Mouse (Mus musculus) E14TG2a.4 (cell line): Measurements from ENCODE around the gene Klhdc8b.

Experiments used
- H3K27me3 ChIP-seq: 2 replicates; pipeline ENCODE4 v1.6.1; 2014; ENCODE audit warnings: low read length, control low read depth; ENCODE audit not compliant: insufficient read depth
- H3K36me3 ChIP-seq: 2 replicates; pipeline ENCODE4 v1.6.1; 2014; ENCODE audit warnings: low read length, control low read depth; ENCODE audit not compliant: insufficient read depth
- H3K4me1 ChIP-seq: replicated peaks from 2 replicates; pipeline ENCODE4 v1.6.1; 2014; ENCODE audit warnings: low read depth, low read length, control low read depth
- H3K4me3 ChIP-seq: replicated peaks from 2 replicates; pipeline ENCODE4 v1.5.1; 2014; ENCODE audit warnings: mild to moderate bottlenecking, low read length
- H3K9me3 ChIP-seq: 2 replicates; pipeline ENCODE4 v1.6.1; 2014; ENCODE audit warnings: low read length, control low read depth
- CTCF ChIP-seq: conservative IDR thresholded peaks from 2 replicates; pipeline ENCODE4 v1.5.1; 2014; ENCODE audit warnings: low read length
- NANOG ChIP-seq: IDR thresholded peaks from 2 replicates; pipeline ENCODE4 v1.6.1; 2014; ENCODE audit warnings: borderline replicate concordance, low read length, mixed read lengths
- POU5F1 ChIP-seq: IDR thresholded peaks from 2 replicates; pipeline ENCODE4 v1.6.1; 2014; ENCODE audit warnings: low read length, borderline replicate concordance

Klhdc8b gene

DNA sequence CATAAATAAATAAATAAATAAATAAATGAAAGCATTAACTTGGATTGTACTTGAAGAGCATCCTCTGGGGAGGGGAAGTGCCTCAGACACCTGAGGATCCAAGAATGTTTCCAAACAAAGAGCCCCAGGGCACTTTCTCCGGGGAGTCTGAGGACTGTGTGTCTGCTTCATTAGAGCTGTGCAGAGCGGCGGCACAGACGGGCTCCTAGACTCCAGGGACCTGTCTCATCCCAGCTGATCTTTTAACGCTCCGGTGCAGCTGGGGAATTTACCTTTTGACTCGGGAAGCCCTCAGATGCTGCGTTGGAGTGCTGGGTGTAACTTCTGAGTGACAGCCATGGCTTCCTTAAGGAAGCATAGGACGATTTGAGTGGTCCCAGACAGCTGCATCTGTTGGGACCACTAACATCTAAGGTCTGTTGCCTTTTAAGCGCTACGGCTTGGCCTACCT, at the start of gene Klhdc8b:
Gene Klhdc8b (minus strand): TSS at position 401 of the 451 bp plus-strand sequence.
- H3K36me3 ChIP-seq, result peaks cover 45% of the 10 kb centered on the region
- TF ChIP-seq CTCF, result no peak
- no peak for TF ChIP-seq POU5F1
- no peak for TF ChIP-seq NANOG
- H3K4me1 ChIP-seq, result peaks cover 69% of the 10 kb centered on the region
- no peaks in the 10 kb centered on the region for H3K9me3 ChIP-seq
- no peaks in the 10 kb centered on the region for H3K27me3 ChIP-seq
- H3K4me3 ChIP-seq, result peak within 1 kb of the TSS; percentile 97

DNA sequence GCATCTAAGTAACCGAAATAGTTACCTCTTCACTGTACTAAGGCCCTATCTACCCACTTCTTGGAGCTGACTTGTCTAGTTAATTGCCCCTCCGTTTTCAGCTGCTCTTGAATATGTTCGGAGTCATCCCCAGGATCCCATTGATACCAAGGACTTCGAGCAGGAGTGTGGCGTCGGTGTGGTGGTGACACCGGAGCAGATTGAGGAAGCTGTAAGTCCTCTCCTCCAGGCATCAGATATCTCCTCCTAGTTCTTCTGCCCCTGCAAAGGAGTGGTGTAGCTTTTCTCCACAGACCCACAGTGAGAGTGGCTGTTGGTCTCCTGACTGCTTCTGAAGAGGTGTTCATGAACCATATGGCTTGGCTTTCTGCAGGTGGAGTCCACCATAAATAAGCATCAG, 47.4 kb upstream of the Klhdc8b start:
- Histone ChIP-seq H3K9me3 (no peaks in the 10 kb centered on the region), H3K4me3 (peak overlapping the region; percentile 91), H3K4me1 (peaks cover 28% of the 10 kb centered on the region), H3K36me3 (peaks cover 51% of the 10 kb centered on the region), H3K27me3 (no peaks in the 10 kb centered on the region)
- TF ChIP-seq NANOG, result no peak
- TF ChIP-seq CTCF, result no peak

DNA sequence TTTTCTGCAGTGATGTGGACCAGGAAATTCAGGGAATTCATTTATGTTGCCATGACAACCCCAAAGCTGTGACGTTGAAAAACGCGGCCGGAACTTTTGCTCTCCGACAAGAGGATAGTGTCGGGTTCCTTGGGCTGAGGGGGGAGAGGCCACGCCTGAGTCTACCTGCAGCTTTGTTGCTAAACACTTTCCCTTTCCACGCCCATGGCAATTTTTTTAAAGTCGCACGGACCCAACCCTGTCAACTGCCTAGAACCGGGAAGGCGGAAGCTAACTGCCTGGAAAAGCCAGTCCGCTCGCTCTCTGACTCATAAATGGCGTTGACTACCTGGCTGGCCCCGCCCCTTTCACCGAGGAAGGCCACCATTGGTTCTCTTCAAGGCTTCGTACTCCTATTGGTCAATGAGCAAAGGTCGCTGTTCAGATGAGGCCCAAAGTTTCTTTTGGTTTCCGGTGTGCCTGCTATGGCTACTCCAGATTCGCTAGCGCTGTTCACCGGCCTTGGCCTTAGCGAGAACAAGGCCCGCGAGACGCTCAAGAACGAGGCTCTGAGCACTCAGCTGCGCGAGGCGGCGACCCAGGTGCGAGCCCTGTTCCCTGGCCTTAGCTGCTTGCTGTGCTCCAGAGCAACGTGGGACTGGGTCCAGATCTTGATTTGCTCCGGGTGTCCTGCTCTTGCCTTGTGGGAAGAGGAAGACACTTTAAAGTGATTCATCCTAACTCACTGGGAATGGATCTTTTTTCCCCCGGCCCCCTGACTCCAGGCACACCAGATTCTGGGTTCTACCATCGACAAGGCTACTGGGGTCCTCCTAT, 46.4 kb upstream of the Klhdc8b start, which contains the start of gene Qars:
Gene Qars (plus strand): TSS at position 88 of the 816 bp plus-strand sequence.
- Histone ChIP-seq H3K36me3 (peaks cover 51% of the 10 kb centered on the region), H3K9me3 (no peaks in the 10 kb centered on the region), H3K27me3 (no peaks in the 10 kb centered on the region), H3K4me1 (peaks cover 32% of the 10 kb centered on the region), H3K4me3 (peak within 1 kb of the TSS; percentile 91)
- TF ChIP-seq CTCF, result no peak
- no peak for TF ChIP-seq POU5F1
- TF ChIP-seq NANOG, result no peak

DNA sequence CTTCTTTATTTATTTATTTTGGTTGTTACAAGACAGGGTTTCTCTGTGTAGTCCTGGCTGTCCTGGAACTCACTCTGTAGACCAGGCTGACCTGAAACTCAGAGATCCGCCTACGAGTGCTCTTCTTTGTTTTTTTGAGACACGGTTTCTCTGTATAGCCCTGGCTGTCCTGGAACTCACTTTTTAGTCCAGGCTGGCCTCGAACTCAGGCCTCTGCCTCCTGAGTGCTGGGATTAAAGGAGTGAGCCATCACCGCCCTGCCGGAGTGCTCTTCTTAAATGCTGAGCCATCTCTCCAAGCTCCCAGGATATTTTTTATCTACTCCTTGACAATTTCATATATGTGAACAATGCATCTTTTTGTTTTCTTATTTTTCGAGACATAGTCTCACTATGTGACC, 45.5 kb upstream of the Klhdc8b start:
- Histone ChIP-seq H3K4me3 (peak overlapping the region; percentile 91), H3K36me3 (peaks cover 51% of the 10 kb centered on the region), H3K9me3 (no peaks in the 10 kb centered on the region), H3K4me1 (peaks cover 32% of the 10 kb centered on the region), H3K27me3 (no peaks in the 10 kb centered on the region)
- no peak for TF ChIP-seq NANOG
- no peak for TF ChIP-seq CTCF
- TF ChIP-seq POU5F1, result no peak

DNA sequence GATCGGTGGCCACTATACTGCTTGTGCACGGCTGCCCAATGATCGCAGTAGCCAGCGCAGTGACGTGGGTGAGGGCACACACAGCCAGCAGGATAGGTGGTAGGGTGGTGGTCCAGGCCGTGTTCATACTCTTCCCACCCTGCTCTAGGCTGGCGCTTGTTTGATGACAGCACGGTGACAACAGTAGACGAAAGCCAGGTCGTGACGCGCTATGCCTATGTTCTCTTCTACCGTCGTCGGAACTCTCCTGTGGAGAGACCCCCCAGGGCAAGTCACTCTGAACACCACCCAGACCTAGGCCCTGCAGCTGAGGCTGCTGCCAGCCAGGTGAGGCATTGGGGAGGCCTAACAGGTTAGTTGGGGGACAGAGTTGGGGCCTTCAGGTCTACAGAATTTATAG, 38.6 kb upstream of the Klhdc8b start:
- TF ChIP-seq POU5F1 (no peak), NANOG (no peak), CTCF (no peak)

DNA sequence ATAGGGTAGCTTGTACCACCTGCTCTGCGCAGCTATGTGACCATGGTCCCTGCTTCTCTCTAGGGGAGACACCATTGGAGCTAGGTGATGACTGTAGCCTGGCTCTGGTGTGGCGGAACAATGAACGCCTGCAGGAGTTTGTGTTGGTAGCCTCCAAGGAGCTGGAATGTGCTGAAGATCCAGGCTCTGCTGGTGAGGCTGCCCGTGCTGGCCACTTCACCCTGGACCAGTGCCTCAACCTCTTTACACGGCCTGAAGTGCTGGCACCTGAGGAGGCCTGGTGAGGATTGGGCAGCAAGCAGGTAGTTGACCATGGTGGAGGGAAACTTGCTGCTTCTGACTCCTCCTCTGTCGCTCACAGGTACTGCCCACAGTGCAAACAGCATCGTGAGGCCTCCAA, 37.9 kb upstream of the Klhdc8b start:
- H3K36me3 ChIP-seq, result peaks cover 96% of the 10 kb centered on the region
- TF ChIP-seq CTCF (no peak), POU5F1 (no peak), NANOG (no peak)
- no peaks in the 10 kb centered on the region for H3K27me3 ChIP-seq
- peaks cover 14% of the 10 kb centered on the region for H3K4me1 ChIP-seq
- no peak overlapping the region for H3K4me3 ChIP-seq
- H3K9me3 ChIP-seq, result no peaks in the 10 kb centered on the region

More for the DNA sequence above, 38.6 kb upstream of the Klhdc8b start:
- H3K4me3 ChIP-seq, result no peak overlapping the region
- no peaks in the 10 kb centered on the region for H3K27me3 ChIP-seq
- no peaks in the 10 kb centered on the region for H3K9me3 ChIP-seq
- H3K4me1 ChIP-seq, result peaks cover 10% of the 10 kb centered on the region
- H3K36me3 ChIP-seq, result peaks cover 89% of the 10 kb centered on the region

DNA sequence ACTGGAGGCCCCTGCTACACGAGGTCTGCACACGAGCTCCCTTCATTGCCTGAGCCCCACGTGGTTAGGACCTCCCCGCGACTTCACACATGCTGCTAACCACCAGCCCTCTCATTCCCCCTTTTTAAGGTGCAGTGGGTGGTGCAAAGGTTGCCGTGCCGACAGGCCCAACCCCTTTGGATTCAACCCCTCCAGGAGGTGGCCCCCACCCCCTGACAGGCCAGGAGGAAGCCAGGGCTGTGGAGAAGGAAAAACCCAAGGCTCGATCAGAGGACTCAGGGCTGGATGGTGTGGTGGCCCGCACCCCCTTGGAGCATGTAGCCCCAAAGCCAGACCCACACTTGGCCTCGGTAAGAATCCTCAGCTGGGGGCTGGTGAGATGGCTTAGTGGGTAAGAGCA, 33.5 kb upstream of the Klhdc8b start:
- no peaks in the 10 kb centered on the region for H3K9me3 ChIP-seq
- peaks cover 36% of the 10 kb centered on the region for H3K4me1 ChIP-seq
- TF ChIP-seq CTCF (no peak), NANOG (no peak)
- H3K27me3 ChIP-seq, result no peaks in the 10 kb centered on the region
- H3K4me3 ChIP-seq, result no peak overlapping the region
- peaks cover 82% of the 10 kb centered on the region for H3K36me3 ChIP-seq

DNA sequence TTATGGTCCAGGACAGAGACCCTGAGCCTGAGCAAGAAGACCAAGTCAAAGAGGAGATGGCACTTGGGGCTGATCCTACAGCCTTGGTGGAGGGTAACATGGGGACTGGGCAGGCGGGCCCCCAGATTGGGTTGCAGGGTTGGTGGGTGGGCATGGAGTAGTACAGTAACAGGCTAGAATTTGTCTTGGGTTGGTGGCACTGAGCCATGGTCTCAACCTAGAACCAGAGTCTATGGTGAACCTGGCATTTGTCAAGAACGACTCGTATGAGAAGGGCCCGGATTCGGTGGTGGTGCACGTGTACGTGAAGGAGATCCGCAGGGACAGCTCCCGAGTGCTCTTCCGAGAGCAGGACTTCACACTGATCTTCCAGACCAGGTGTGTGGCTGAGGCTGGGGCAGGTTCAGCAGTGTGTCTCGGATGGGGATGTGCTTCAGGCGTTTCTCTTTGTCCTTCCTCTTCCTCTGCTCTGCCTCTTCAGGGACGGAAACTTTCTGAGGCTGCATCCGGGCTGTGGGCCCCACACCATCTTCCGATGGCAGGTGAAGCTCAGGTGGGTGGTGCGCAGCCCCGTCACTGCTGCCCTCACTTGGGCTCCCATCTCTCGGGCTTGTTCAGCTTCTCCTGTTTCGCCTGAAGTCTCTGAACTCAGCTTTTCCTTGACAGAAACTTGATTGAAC, 32.9 kb upstream of the Klhdc8b start:
- TF ChIP-seq POU5F1, result no peak
- no peak for TF ChIP-seq CTCF
- TF ChIP-seq NANOG, result no peak
- H3K4me1 ChIP-seq, result peaks cover 42% of the 10 kb centered on the region
- H3K9me3 ChIP-seq, result no peaks in the 10 kb centered on the region
- no peaks in the 10 kb centered on the region for H3K27me3 ChIP-seq
- H3K4me3 ChIP-seq, result no peak overlapping the region
- peaks cover 78% of the 10 kb centered on the region for H3K36me3 ChIP-seq
